Mouse (Mus musculus): Measurements from ENCODE around the gene Gm10037.

- no peak for TF ChIP-seq POLR2A (IDR thresholded peaks at IDR 0.05; ENCODE audit: control insufficient read depth, extremely low read depth, insufficient read depth, low read length, poor library complexity)
- TF ChIP-seq CTCF (IDR thresholded peaks at IDR 0.05; ENCODE audit: borderline replicate concordance, control insufficient read depth, extremely low read depth, insufficient read depth, low read length, poor library complexity) = no peak
Measured at GRCm38 (mm10) chr13:67843775-67844118, 12.8 kb downstream of the Gm10037 start.
